Mouse (Mus musculus) right cerebral cortex, adult 2 months (tissue): ENCODE results near the gene Zdhhc12.
A peak's percentile ranks its signal among the peaks of the same experiment; 100 is the strongest.
"Not testable (repeated sequence)": the region's sequence is repeated elsewhere in the genome, so short reads cannot be mapped to it uniquely, and the experiment has no call there.

Experiments used
- DNase-seq, 2 experiments: peaks; one replicate each; pipeline ENCODE4 v3.0.0; 2021 to 2022; ENCODE audit warnings: low spot score in 2 of 2

Gene Zdhhc12

DNA sequence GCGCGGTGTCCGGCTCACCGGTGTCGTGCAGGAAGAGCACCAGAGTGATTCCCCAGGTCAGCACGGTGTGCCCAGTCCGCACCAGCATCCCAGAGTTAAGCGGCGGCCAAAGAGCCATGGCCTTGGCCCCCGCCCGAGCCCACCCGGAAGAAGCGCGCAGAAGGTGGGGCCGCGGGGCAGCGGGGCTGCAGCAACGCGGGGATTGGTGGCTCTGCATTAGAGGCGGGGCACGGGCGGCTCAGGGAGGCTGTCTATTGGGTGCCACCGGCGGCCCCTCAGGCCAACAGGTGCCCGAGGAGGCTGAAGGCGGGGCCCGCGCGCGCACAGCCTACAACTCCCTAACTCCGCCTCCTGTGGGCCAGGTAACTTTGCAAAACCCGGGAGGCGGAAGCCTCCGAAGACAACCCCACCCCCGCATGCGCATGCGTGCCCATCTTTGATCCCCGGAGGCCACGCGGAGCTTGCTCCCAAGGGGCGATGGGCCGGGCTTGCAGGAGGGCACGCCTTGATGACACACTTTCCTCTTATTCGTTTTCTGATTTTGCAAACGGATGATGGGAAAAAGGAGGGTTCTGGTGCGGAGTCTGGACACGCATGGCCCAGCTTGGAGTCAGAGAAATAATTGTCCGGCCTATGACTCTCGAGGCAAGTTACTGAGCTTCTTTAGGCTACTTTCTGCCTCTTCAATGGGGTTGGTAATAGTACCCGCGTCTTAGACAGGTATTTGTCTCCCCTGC lies at the start of gene Zdhhc12:
Gene Zdhhc12 (minus strand): TSS at position 178 of the 737 bp plus-strand sequence.
- peak; percentile 87 to 89 for DNase-seq

DNA sequence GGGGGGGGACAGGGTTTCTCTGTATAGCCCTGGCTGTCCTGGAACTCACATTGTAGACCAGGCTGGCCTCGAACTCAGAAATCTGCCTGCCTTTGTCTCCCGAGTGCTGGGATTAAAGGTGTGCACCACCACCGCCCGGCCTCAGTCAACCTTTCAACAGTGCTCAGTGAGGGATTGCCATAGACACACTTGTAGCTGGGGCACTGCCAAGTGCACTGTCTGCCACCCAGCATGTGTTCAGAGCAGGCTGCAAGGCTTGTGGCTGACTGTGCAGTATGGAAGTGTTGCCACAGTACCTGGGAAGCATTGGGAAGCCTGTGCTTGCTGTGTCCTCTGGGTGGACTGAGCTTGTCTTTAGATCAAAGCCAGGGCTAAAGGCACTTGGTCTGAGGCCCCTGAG lies 46.6 kb upstream of the Zdhhc12 start:
- not testable (repeated sequence) for DNase-seq

DNA sequence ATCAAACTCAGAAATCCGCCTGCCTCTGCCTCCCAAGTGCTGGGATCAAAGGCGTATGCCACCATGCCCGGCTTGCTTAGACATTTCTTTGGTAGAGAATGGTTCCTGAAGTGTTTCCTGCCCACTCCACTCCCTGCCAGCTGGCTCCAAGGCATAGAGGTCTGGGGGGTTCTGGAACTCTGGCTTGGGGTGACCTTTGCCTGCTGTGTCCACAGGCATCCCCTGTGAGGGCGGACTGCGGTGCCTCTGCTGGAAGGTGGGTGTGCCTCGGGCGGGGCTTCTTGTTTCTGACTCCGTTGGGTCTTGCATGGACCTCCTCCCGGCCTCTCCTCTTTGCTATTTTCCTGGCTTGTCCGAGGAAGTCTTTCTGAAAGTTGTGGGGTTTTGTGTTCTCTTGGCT lies 43.0 kb upstream of the Zdhhc12 start:
- no peak for DNase-seq

DNA sequence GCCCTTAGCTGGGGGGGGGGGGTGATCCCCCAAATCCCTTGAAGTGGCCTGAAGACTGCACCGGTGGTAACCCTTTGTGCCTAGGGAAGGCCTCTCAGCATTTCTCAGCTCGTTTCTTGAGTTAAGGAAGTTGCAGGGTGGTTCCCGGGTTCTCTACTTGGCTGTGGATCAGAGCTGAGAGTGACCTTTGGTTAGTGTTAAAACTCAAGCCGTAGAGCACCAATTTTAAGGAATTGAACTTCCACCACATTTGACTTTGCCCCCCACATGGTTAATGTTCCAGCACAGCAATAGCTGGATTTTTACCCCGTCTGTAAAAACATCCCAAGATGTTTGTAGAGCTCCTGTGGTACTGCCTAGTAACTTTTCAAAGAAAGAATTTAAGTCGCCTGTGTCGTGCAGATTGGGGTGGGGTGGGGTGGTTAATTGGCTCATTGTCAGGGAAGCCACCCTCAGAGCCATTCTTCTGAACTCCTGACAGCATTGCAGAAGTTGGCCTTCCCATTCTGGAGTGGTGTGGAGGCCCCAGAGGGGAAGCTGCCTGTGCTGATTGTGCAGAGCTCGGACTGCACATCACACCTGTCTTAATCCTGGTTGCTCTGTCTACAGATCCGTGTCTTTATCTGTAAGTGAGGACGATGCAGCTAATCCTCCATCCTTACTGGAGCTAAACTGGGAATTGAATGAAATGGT lies 41.6 kb upstream of the Zdhhc12 start:
- no peak for DNase-seq

DNA sequence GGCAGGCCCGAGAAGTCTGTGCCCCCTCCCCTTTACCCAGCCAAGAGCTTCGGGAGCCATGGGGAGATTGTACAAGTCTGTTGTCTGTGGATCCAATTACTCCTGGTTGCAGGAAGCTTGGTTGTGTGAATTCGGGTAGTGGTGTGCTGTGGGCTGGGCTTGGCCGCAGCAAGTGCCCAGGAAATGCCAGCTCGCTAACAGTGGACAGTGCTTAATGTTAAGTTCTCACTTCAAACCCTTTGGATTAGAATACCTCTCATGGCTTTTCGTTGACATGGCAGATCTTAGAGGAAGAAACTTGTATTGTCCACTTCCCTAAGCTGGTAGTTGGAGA lies 40.9 kb upstream of the Zdhhc12 start:
- peak in 1 of 2 experiments; percentile 6 for DNase-seq

- DNase-seq: peak; percentile 98 to 99
These were observed 40.3 kb upstream of the Zdhhc12 start, which contains the start of gene Tbc1d13 for GRCm38 (mm10) chr2:30133613-30134377. Tbc1d13 (plus strand) TSS chr2:30133746.

GRCm38 (mm10) chr2:30132801-30133612 lies 39.6 kb upstream of the Zdhhc12 start:
- DNase-seq: no peak

- DNase-seq: not testable (repeated sequence)
These were observed 37.8 kb upstream of the Zdhhc12 start for GRCm38 (mm10) chr2:30131240-30131639.

- no peak for DNase-seq
These were observed 36.7 kb upstream of the Zdhhc12 start for GRCm38 (mm10) chr2:30130156-30130555.

- peak in 1 of 2 experiments; percentile 42 for DNase-seq
These were observed 35.3 kb upstream of the Zdhhc12 start for GRCm38 (mm10) chr2:30128789-30129188.

DNA sequence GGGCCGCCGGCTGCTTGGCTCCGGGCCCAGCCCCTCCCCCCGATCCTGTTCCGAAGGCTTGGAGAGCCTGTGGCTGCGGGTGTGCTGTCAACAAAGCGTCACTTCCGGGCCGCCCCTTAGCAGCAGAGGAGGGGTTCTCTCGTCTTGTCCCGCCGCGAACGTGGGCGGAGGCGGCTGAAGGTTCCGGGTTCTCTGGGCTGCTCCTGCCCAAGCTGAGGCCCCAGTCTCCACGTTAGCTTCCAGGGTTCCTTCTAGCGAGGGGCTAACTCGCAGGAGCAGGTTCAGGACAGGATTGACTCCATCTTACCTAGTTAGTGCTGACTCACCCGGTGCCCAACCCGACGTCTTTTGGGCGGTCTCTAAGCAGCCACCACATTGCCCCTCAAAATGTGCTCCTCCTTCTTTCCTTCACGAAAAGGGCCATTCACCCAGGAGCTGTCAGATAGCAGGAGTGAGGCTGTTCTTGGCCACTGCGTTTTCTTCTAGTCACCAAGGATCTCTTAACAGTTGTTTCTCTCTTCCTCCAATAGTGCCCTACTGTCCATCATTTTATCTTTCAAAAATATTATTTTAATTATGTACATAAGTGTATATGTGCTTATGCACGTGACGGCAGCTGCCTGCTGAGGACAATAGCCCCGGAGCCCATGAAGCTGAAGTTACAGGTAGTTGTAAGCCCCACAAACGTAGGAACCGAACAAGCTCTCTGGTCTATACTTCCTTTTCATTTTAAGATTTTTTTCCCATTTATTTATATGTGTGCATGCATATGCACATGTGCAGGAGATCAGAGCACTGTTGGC lies 31.2 kb upstream of the Zdhhc12 start, which contains the start of gene Zer1:
Gene Zer1 (minus strand): TSS at position 114 of the 803 bp plus-strand sequence.
- DNase-seq: peak; percentile 93 to 97

- DNase-seq: no peak
These were observed 30.5 kb upstream of the Zdhhc12 start for GRCm38 (mm10) chr2:30123729-30124471.

- DNase-seq: peak in 1 of 2 experiments; percentile 34
These were observed 29.3 kb upstream of the Zdhhc12 start for GRCm38 (mm10) chr2:30122766-30123165.

GRCm38 (mm10) chr2:30120269-30120668 lies 26.8 kb upstream of the Zdhhc12 start:
- DNase-seq: no peak

DNA sequence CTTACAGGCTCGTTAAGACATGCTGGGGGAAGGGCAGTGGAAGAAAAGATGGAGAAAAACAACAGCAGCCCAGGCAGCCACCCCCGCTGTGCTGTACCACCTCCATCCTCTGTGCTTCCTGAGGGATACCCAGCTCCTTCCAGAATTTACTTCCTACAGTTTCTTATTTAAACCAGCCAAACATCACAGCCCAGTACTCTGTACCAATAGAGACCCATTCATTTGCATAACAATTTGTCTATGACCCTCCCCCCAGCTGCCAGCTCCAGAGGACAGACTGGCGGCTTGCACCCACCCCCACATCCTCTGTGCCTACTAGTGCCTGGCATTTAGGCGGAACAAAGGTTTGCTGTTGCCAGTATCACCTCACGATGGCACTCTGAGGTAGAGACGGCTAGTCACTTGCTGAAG lies 26.2 kb upstream of the Zdhhc12 start:
- peak; percentile 81 to 86 for DNase-seq

GRCm38 (mm10) chr2:30112564-30112963 lies 19.1 kb upstream of the Zdhhc12 start:
- DNase-seq: no peak

DNA sequence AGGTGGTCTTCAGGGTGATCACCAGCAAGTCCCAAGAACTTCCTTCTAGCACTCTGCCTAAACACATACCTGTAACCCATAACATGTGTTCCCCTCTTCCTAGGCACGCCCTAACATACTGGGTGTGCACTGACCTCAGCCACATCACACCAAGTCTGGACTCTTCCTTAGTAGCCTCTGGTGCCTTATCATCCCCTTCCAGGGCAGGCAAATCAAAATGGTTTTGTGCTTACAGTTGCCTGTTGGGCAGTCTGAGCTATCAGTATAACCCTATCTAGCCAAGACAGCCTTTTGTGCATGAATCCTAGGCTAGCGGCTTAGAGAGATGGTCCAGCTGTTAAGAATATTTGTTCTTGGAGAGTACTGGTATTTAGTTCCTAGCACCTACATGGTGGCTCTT lies 18.1 kb upstream of the Zdhhc12 start:
- DNase-seq: no peak

DNA sequence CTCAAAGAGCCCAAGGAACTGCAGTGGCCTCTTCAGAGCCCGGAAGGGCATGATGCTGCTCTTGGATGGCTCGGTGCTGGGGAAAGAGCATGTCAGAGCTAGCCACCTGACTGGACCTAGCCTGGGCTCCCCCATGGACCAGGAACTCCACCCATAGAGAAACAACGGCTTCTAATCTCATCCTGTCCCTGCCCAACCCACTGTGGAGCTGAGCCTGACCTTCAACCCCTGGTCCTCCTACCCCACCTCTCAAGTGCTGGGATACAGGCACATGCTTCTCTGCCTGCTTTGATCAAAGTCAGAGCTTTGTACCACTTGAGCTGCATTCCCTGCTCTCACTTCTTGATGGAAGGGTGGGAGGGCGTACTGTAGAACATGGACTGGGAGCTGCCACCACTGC lies 14.8 kb upstream of the Zdhhc12 start:
- no peak for DNase-seq

- no peak for DNase-seq
These were observed 14.2 kb upstream of the Zdhhc12 start for GRCm38 (mm10) chr2:30107646-30108045.

DNA sequence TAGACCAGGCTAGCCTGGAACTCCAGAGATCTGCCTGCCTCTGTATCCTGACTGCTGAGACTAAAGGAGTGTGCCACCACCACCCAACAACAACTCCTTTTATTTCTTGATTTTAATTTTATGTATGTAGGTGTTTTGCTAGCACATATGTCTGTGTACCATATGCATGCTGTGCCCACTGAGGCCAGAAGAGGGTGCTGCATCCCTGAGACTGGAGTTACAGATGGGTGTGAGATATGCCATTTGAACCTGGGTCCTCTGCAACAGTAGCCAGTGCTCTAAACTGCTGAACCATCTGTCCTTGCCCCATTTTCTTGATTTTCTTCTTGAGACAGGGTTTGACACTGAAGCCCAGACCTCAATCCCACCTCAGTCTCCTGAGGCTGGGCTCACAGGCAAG lies 12.9 kb upstream of the Zdhhc12 start:
- peak; percentile 46 to 47 for DNase-seq
